Mouse (Mus musculus) forebrain, embryonic 13.5 days (tissue): Measurements from ENCODE around the gene Gm21969. TPM values are rescaled to one million over a fixed set of nuclear protein-coding genes. Genes with fewer than 3 reads are reported as not detected.

Experiments used
- ATAC-seq: fragments of 200-750 bp; cut with Nextera tagmentation; 2 replicates; pipeline ENCODE4 v1.8.0; 2017
- H3K27ac ChIP-seq: fragments of 300-500 bp; sonication (generic); 2 replicates; pipeline ENCODE4 v1.5.1; 2015; ENCODE audit warnings: inconsistent platforms, mild to moderate bottlenecking, moderate library complexity
- H3K27me3 ChIP-seq: fragments of 300-500 bp; sonication (generic); 2 replicates; pipeline ENCODE4 v1.6.1; 2015; ENCODE audit warnings: mild to moderate bottlenecking, inconsistent platforms
- H3K36me3 ChIP-seq: fragments of 300-500 bp; sonication (generic); 2 replicates; pipeline ENCODE4 v1.6.1; 2015; ENCODE audit warnings: mild to moderate bottlenecking, inconsistent platforms; ENCODE audit not compliant: poor library complexity, severe bottlenecking
- H3K4me1 ChIP-seq: fragments of 300-500 bp; sonication (generic); 2 replicates; pipeline ENCODE4 v1.6.1; 2015; ENCODE audit warnings: inconsistent platforms
- H3K4me2 ChIP-seq: fragments of 300-500 bp; sonication (generic); 2 replicates; pipeline ENCODE4 v1.6.1; 2015; ENCODE audit warnings: inconsistent platforms, mild to moderate bottlenecking, moderate library complexity
- H3K4me3 ChIP-seq: fragments of 300-500 bp; sonication (generic); 2 replicates; pipeline ENCODE4 v1.5.1; 2015; ENCODE audit warnings: mild to moderate bottlenecking, inconsistent platforms
- H3K9ac ChIP-seq: fragments of 300-500 bp; sonication (generic); 2 replicates; pipeline ENCODE4 v1.6.1; 2015; ENCODE audit warnings: mild to moderate bottlenecking, inconsistent platforms
- H3K9me3 ChIP-seq: fragments of 300-500 bp; sonication (generic); replicated peaks from 2 replicates; pipeline ENCODE4 v1.6.1; 2016; ENCODE audit warnings: inconsistent platforms
- WGBS: fragments of 180-500 bp; shearing (Covaris S2); methylation state at CpG from one replicate; pipeline ENCODE4 v1.1.7; 2015; 5-methylcytosine and 5-hydroxymethylcytosine counted together
- microRNA-seq: library from miRNA; unstranded; fragments of <30 nt; microRNA quantifications from one replicate; pipeline ENCODE4, GENCODE M21; 2016
- polyA plus RNA-seq: library from polyadenylated mRNA; unstranded; fragments of >200 nt; fragmentation: Nextera tagmentation; extraction: Ambion mirVana; gene quantifications from 2 replicates; pipeline ENCODE4 v1.2.1, GENCODE M21; 2015

The Gm21969 gene
- polyA plus RNA-seq, 1 experiment from 2014 or later, result not detected

GRCm38 (mm10) chr4:139688058-139688457, 85.1 kb downstream of the Gm21969 start:
- H3K27ac ChIP-seq, result no peak overlapping the region
- H3K27me3 ChIP-seq, result peaks cover 18% of the 10 kb centered on the region; the same call in 1 of the 2 replicates
- H3K36me3 ChIP-seq, result no peaks in the 10 kb centered on the region
- H3K4me2 ChIP-seq, result no peak overlapping the region
- H3K9ac ChIP-seq, result no peak overlapping the region
- no peak for ATAC-seq
- no peaks in the 10 kb centered on the region for H3K9me3 ChIP-seq
- WGBS, result 42% methylated on average over 9 of the region's 9 CpGs
- no peak overlapping the region for H3K4me3 ChIP-seq
- 0 out of 2 replicates have a peak, but pooled peaks cover 7% of the 10 kb centered on the region for H3K4me1 ChIP-seq

DNA sequence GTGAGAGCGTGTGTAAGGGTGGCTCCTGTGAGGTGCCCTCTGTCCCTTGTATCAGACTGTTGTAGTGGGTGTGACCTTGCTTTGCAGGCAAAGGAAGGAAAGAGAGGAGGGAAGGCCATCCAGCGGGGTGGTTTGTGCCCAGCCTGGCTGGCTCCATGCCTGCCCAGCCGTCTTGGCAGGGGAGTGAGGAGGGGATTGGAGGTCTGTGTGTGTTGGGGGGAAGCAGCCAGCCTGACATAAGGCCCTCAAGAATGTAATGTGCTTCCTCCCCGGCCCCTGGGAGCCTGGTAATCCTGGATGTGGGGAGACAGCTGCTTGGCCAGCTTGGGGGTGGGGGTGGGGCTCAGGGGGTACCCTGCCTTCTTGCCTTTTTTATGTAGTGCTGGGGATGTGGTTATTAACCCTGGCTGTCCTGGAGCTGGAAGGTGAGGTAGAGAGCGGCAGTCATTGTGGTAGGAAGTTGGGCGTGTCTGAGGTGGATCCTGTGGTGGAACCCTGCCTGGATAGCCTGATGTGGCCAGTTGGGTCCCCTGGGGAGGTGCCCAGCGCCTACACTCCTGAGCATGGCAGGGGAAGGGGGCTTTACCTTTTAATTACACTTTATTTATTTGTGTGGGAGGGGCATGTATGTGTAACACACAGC, 86.8 kb downstream of the Gm21969 start:
- H3K36me3 ChIP-seq, result no peaks in the 10 kb centered on the region
- no peak overlapping the region for H3K4me3 ChIP-seq
- H3K4me2 ChIP-seq, result no peak overlapping the region
- H3K27ac ChIP-seq, result no peak overlapping the region
- peaks cover 23% of the 10 kb centered on the region; the same call in 1 of the 2 replicates for H3K27me3 ChIP-seq
- ATAC-seq, result no peak
- H3K9me3 ChIP-seq, result no peaks in the 10 kb centered on the region
- H3K4me1 ChIP-seq, result 0 out of 2 replicates have a peak, but pooled peaks cover 7% of the 10 kb centered on the region
- no peak overlapping the region for H3K9ac ChIP-seq
- WGBS, result 42% methylated on average over 7 of the region's 7 CpGs

DNA sequence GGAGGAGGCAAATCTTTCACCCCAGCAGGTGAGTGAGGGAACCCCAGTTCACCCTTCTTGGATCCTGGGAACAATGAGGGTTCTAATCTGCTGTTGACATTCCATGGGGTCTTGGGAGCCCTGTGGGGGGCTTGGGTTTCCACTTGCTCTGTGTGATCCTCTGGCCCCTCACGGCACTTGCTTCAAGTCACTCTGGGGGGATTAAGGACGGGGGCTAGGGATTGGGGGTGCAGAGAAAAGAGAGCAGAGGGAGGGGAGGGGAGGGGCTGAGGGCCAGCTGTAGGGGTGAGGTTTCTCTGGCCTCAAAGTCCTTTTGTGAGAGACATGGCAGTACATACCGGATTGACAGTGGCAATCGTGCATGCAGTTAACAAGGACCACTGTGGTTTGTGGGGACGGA, 90.3 kb downstream of the Gm21969 start:
- no peak overlapping the region for H3K9ac ChIP-seq
- H3K27me3 ChIP-seq, result peaks cover 32% of the 10 kb centered on the region
- H3K4me3 ChIP-seq, result no peak overlapping the region
- whole genome bisulfite sequencing, result 13% methylated on average over 5 of the region's 5 CpGs
- H3K4me2 ChIP-seq, result no peak overlapping the region
- H3K27ac ChIP-seq, result no peak overlapping the region
- no peaks in the 10 kb centered on the region for H3K36me3 ChIP-seq
- no peaks in the 10 kb centered on the region for H3K9me3 ChIP-seq
- peaks cover 11% of the 10 kb centered on the region for H3K4me1 ChIP-seq
- ATAC-seq, result no peak

DNA sequence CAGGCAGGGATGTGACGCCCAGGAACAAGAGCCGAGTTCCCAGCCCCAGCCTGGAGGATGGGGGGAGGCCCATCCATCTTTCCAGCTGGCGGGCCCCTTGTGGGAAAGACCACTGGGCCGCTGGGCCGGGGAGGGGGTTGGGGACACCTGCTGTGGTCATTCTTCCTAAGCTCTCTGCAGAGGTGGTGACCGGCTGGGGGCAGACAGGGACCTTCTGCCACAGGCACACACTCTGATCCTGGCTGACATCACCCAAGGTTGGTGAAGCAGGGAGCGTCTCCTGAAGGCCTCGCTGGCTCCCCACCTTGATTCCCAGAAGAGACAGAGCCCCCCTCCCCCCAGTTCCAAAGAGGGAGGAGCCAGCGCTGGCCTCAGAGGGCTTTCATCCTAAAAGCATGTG, 94.8 kb downstream of the Gm21969 start:
- H3K36me3 ChIP-seq, result no peaks in the 10 kb centered on the region
- no peak overlapping the region for H3K4me2 ChIP-seq
- peaks cover 17% of the 10 kb centered on the region for H3K27me3 ChIP-seq
- no peak overlapping the region for H3K4me3 ChIP-seq
- peaks cover 4% of the 10 kb centered on the region for H3K4me1 ChIP-seq
- H3K27ac ChIP-seq, result no peak overlapping the region
- no peak overlapping the region for H3K9ac ChIP-seq
- no peak for ATAC-seq
- WGBS, result 5% methylated on average over 9 of the region's 9 CpGs
- no peaks in the 10 kb centered on the region; the same call in 1 of the 2 replicates for H3K9me3 ChIP-seq

- Histone ChIP-seq H3K27me3 (peaks cover 11% of the 10 kb centered on the region), H3K4me3 (no peak overlapping the region), H3K4me1 (peaks cover 4% of the 10 kb centered on the region), H3K9me3 (no peaks in the 10 kb centered on the region; the same call in 1 of the 2 replicates), H3K4me2 (no peak overlapping the region), H3K36me3 (no peaks in the 10 kb centered on the region), H3K9ac (no peak overlapping the region), H3K27ac (no peak overlapping the region)
- 70% methylated on average over 8 of the region's 8 CpGs for WGBS
- no peak for ATAC-seq
Observed at GRCm38 (mm10) chr4:139698602-139699001, 95.6 kb downstream of the Gm21969 start.

- H3K4me2 ChIP-seq, result no peak overlapping the region
- H3K4me1 ChIP-seq, result peaks cover under 1% of the 10 kb centered on the region
- H3K36me3 ChIP-seq, result no peaks in the 10 kb centered on the region
- H3K27ac ChIP-seq, result no peak overlapping the region
- ATAC-seq, result no peak
- no peak overlapping the region for H3K9ac ChIP-seq
- no peaks in the 10 kb centered on the region for H3K27me3 ChIP-seq
- no peak overlapping the region for H3K4me3 ChIP-seq
- H3K9me3 ChIP-seq, result no peaks in the 10 kb centered on the region; the same call in 1 of the 2 replicates
- 70% methylated on average over 4 of the region's 4 CpGs for WGBS
Observed at GRCm38 (mm10) chr4:139702914-139703313, 99.9 kb downstream of the Gm21969 start.

- H3K4me2 ChIP-seq, result no peak overlapping the region
Observed at GRCm38 (mm10) chr4:139703468-139703867, 100.5 kb downstream of the Gm21969 start.

DNA sequence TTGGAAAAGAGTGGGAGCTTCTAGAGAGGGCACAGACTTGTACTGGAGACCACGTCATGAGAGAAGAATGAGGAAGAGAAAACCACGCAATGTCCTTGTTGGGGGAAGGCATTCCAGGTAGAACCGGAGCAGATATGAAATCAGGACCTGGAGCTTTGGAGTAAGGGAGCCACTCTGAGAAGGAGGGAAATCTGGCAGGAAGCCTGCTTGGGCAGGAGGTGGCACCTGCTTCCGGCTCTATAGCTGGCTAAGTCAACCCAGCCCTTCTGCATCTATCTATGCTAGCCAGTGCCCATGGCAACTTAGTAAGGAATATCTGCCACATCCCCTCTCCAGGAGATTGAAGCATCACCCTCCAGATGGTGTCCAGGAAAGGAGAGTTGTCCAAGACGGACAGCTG, 103.0 kb downstream of the Gm21969 start:
- Histone ChIP-seq H3K27me3 (peaks cover 3% of the 10 kb centered on the region; the same call in 1 of the 2 replicates), H3K4me2 (no peak overlapping the region), H3K27ac (no peak overlapping the region), H3K9me3 (no peaks in the 10 kb centered on the region; the same call in 1 of the 2 replicates), H3K36me3 (no peaks in the 10 kb centered on the region), H3K9ac (no peak overlapping the region), H3K4me3 (no peak overlapping the region), H3K4me1 (peaks cover 7% of the 10 kb centered on the region)
- 84% methylated on average over 5 of the region's 5 CpGs for WGBS
- ATAC-seq, result no peak

More at GRCm38 (mm10) chr4:139703468-139703867, 100.5 kb downstream of the Gm21969 start:
- no peaks in the 10 kb centered on the region for H3K4me1 ChIP-seq
- H3K4me3 ChIP-seq, result no peak overlapping the region
- H3K27ac ChIP-seq, result no peak overlapping the region
- H3K36me3 ChIP-seq, result no peaks in the 10 kb centered on the region
- no peak for ATAC-seq
- no peaks in the 10 kb centered on the region for H3K27me3 ChIP-seq
- 84% methylated on average over 11 of the region's 11 CpGs for WGBS
- no peak overlapping the region for H3K9ac ChIP-seq
- no peaks in the 10 kb centered on the region; the same call in 1 of the 2 replicates for H3K9me3 ChIP-seq

GRCm38 (mm10) chr4:139710467-139711334, 107.7 kb downstream of the Gm21969 start:
- WGBS, result 33% methylated on average over 25 of the region's 25 CpGs
- H3K9ac ChIP-seq, result no peak overlapping the region
- H3K27me3 ChIP-seq, result peaks cover 7% of the 10 kb centered on the region; the same call in 1 of the 2 replicates
- no peak overlapping the region for H3K4me2 ChIP-seq
- H3K4me1 ChIP-seq, result peaks cover 9% of the 10 kb centered on the region
- no peak overlapping the region for H3K4me3 ChIP-seq
- no peak overlapping the region for H3K27ac ChIP-seq
- H3K9me3 ChIP-seq, result no peaks in the 10 kb centered on the region
- H3K36me3 ChIP-seq, result no peaks in the 10 kb centered on the region
- ATAC-seq, result no peak

Small RNA genes within 50 kb of the gene (microRNA-seq; reads per million reads assigned to microRNA genes)
- gene Gm25571, result not detected
- gene Mir7020, result not detected

Other genes with a start within 250 kb of the Gm21969 start
- gene Iffo2, start 72.6 kb upstream of the Gm21969 start, polyA plus RNA-seq, result 3.6 and 4.2 TPM in 2 replicates
- 20.9 and 21.1 TPM in 2 replicates for gene Aldh4a1, start 19.7 kb downstream of the Gm21969 start, polyA plus RNA-seq
- gene Tas1r2, start 50.4 kb downstream of the Gm21969 start, polyA plus RNA-seq, result not detected in 2 replicates
- 0.04 and 0.09 TPM in 2 replicates for gene Pax7, start 230.3 kb downstream of the Gm21969 start, polyA plus RNA-seq